Mouse (Mus musculus): ENCODE results near the gene Birc2.

Gene Birc2

GRCm38 (mm10) chr9:7845216-7845895, 8.5 kb upstream of the Birc2 start:
- no peak for DNase-seq

- DNase-seq, result no peak
Observed at GRCm38 (mm10) chr9:7841221-7841620, 4.4 kb upstream of the Birc2 start.

- DNase-seq, result no peak
Observed at GRCm38 (mm10) chr9:7837806-7838440, 1.1 kb upstream of the Birc2 start.

- peak; percentile 65 for DNase-seq
Observed at GRCm38 (mm10) chr9:7836331-7836730, 533 bp downstream of the Birc2 start.

GRCm38 (mm10) chr9:7835302-7835701, 1.6 kb downstream of the Birc2 start:
- no peak for DNase-seq

GRCm38 (mm10) chr9:7833421-7833820, 3.4 kb downstream of the Birc2 start:
- DNase-seq, result no peak

- no peak for DNase-seq
Observed at GRCm38 (mm10) chr9:7829531-7830528, 7.0 kb downstream of the Birc2 start.

- no peak for DNase-seq
Observed at GRCm38 (mm10) chr9:7828706-7829105, 8.2 kb downstream of the Birc2 start.

- DNase-seq, result no peak
Observed at GRCm38 (mm10) chr9:7824916-7825315, 11.9 kb downstream of the Birc2 start.

- DNase-seq, result no peak
Observed at GRCm38 (mm10) chr9:7822758-7823157, 14.1 kb downstream of the Birc2 start.

- no peak for DNase-seq
Observed at GRCm38 (mm10) chr9:7805101-7805506, 31.8 kb downstream of the Birc2 start.

GRCm38 (mm10) chr9:7798555-7798954, 38.3 kb downstream of the Birc2 start:
- no peak for DNase-seq

GRCm38 (mm10) chr9:7797542-7797941, 39.3 kb downstream of the Birc2 start:
- DNase-seq, result no peak

GRCm38 (mm10) chr9:7796129-7796864, 40.6 kb downstream of the Birc2 start:
- no peak for DNase-seq

- no peak for DNase-seq
Observed at GRCm38 (mm10) chr9:7795581-7795980, 41.3 kb downstream of the Birc2 start.

GRCm38 (mm10) chr9:7793561-7793960, 43.3 kb downstream of the Birc2 start:
- no peak for DNase-seq

GRCm38 (mm10) chr9:7790580-7791084, 46.2 kb downstream of the Birc2 start:
- no peak for DNase-seq

- DNase-seq, result no peak
Observed at GRCm38 (mm10) chr9:7789764-7790575, 46.9 kb downstream of the Birc2 start.

GRCm38 (mm10) chr9:7788411-7788810, 48.5 kb downstream of the Birc2 start:
- no peak for DNase-seq

GRCm38 (mm10) chr9:7786086-7786485, 50.8 kb downstream of the Birc2 start:
- DNase-seq, result no peak

GRCm38 (mm10) chr9:7785396-7785795, 51.5 kb downstream of the Birc2 start:
- DNase-seq, result no peak

GRCm38 (mm10) chr9:7784615-7785012, 52.2 kb downstream of the Birc2 start:
- no peak for DNase-seq

Data from thymus, postnatal 14 days (tissue).